Mouse (Mus musculus) bone marrow, adult 2 months (tissue): ENCODE measurements around the gene Vegfa.

ENCODE experiments used
- CTCF ChIP-seq: fragments of 200-500 bp; IDR thresholded peaks from 2 replicates; pipeline ENCODE4 v1.5.1; 2011; ENCODE audit warnings: low read length, control low read depth; ENCODE audit not compliant: control insufficient read depth, insufficient read depth
- POLR2A ChIP-seq: fragments of 200-500 bp; IDR thresholded peaks from 2 replicates; pipeline ENCODE4 v1.6.1; 2011; ENCODE audit warnings: low read depth, mild to moderate bottlenecking, control low read depth, low read length, borderline replicate concordance; ENCODE audit not compliant: control insufficient read depth

DNA sequence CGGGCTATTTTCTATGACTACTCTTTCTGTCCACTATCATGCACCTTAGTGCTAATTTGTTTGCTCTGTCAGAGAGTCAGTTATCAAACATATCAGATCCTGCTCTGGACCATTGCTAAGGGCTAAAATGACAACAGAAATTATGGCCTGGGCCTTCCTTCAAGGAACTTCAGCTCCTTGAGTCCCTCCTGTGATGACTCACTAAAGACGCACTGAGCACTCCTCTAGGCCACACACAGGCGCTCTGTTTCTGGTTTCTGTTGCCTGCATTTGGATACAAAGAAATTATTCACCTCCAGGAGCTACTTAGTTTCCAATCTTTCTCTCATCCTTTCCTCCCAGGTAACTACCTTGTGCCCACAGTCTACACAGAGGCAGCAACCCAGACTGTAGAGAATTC lies 39.4 kb upstream of the Vegfa start:
- no peak for TF ChIP-seq CTCF
- TF ChIP-seq POLR2A, result no peak
